Mouse (Mus musculus): ENCODE results near the gene Plpp1. TPM values are rescaled to one million over a fixed set of nuclear protein-coding genes. Genes with fewer than 3 reads are reported as not detected.

Plpp1 gene
- total RNA-seq, 2 experiments from 2014 or later = 26.8 to 27.4 TPM

GRCm38 (mm10) chr13:112760538-112760881 is 40.1 kb upstream of the Plpp1 start:
- intact Hi-C loops (cut with DNase I) = no loop called here
- no peak overlapping the region for H3K27ac ChIP-seq
- DNase-seq (ENCODE audit: extremely low spot score in 1 of 2, low spot score in 2 of 2) = no peak
- TF ChIP-seq CTCF (IDR thresholded peaks at IDR 0.05) = no peak
- H3K4me3 ChIP-seq = no peak overlapping the region

DNA sequence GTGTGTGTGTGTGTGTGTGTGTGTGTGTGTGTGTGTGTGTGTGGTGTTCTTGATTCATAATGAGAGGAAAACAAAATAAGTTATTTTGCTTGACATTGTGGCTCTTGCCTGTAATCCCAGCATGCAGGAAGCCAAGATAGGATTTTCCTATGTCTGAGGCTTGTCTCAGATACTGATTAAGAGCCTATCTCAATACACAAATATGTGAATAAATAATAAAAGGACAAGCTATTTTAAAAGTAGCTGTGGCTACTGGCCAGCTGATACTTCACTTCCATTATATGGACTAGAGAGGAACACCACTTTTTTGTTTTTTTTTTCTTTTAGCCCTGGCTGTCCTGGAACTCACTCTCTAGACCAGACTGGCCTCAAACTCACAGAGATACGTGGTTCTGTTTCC is 38.8 kb upstream of the Plpp1 start:
- intact Hi-C loops (cut with DNase I) = no loop called here
- Histone ChIP-seq H3K27ac (no peak overlapping the region), H3K4me3 (no peak overlapping the region)
- TF ChIP-seq CTCF (IDR thresholded peaks at IDR 0.05) = no peak
- no peak for DNase-seq (ENCODE audit: extremely low spot score in 1 of 2, low spot score in 2 of 2)

GRCm38 (mm10) chr13:112762548-112762947 is 38.0 kb upstream of the Plpp1 start:
- intact Hi-C loops (cut with DNase I) = no loop called here
- no peak overlapping the region for H3K4me3 ChIP-seq
- no peak overlapping the region for H3K27ac ChIP-seq
- TF ChIP-seq CTCF (IDR thresholded peaks at IDR 0.05) = no peak
- no peak for DNase-seq (ENCODE audit: extremely low spot score in 1 of 2, low spot score in 2 of 2)

DNA sequence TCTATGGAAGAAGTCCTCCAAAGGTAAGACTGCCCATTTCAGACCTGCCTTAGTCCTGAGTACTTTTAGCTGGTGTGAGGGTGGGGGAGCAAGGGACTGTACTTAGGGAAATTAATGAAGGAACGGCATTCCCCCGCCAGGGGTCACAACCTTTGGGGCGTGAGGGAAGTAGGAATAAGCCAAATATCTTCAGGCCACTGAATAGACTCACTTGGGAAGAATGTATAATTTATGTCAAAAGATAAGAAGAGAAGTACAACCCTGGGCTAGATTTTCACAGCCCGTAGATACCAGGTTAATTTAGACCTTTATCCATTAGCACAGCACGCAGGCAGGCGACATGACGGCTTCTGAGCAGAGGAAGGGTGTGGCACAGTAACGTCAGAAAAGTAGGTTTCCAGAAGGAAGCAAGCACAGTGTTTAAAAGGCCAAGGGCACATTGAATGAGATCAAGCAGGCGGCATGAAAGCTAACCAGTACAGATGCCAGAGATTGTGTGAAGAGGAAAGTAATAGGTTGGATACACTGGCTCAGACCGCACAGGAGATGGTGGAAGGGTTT is 37.0 kb upstream of the Plpp1 start:
- no peak overlapping the region; the same call in 1 of the 2 replicates for H3K27ac ChIP-seq
- no peak for DNase-seq (ENCODE audit: extremely low spot score in 1 of 2, low spot score in 2 of 2)
- no peak overlapping the region for H3K4me3 ChIP-seq
- intact Hi-C loops (cut with DNase I) = no loop called here
- no peak for TF ChIP-seq CTCF (IDR thresholded peaks at IDR 0.05)

- intact Hi-C loops (cut with DNase I) = no loop called here
- H3K4me3 ChIP-seq = no peak overlapping the region
- no peak for DNase-seq (ENCODE audit: extremely low spot score in 1 of 2, low spot score in 2 of 2)
- TF ChIP-seq CTCF (IDR thresholded peaks at IDR 0.05) = no peak
- H3K27ac ChIP-seq = no peak overlapping the region; the same call in 1 of the 2 replicates
These were observed 36.0 kb upstream of the Plpp1 start for GRCm38 (mm10) chr13:112764556-112764955.

DNA sequence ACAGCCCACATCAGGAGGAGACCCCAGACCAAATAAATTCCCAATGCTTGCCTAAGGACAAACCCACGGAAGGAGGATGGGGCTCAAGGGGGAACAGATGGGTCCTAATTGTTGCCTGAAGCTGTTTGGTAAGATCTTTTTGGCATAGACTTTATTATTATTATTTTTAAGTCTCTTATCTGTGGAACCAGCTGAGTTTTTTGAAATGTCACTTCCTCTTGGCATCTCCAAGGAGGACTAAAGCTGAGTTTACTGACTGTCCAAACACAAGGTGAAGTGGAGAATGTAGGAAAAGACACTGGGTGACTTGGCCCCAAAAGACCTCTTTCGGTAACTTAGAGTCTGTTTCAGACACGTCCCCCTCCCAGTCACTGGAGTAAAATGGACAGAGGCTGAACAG is 34.9 kb upstream of the Plpp1 start:
- DNase-seq (ENCODE audit: extremely low spot score in 1 of 2, low spot score in 2 of 2) = no peak
- intact Hi-C loops (cut with DNase I) = no loop called here
- Histone ChIP-seq H3K27ac (no peak overlapping the region), H3K4me3 (no peak overlapping the region)
- TF ChIP-seq CTCF (IDR thresholded peaks at IDR 0.05) = no peak

DNA sequence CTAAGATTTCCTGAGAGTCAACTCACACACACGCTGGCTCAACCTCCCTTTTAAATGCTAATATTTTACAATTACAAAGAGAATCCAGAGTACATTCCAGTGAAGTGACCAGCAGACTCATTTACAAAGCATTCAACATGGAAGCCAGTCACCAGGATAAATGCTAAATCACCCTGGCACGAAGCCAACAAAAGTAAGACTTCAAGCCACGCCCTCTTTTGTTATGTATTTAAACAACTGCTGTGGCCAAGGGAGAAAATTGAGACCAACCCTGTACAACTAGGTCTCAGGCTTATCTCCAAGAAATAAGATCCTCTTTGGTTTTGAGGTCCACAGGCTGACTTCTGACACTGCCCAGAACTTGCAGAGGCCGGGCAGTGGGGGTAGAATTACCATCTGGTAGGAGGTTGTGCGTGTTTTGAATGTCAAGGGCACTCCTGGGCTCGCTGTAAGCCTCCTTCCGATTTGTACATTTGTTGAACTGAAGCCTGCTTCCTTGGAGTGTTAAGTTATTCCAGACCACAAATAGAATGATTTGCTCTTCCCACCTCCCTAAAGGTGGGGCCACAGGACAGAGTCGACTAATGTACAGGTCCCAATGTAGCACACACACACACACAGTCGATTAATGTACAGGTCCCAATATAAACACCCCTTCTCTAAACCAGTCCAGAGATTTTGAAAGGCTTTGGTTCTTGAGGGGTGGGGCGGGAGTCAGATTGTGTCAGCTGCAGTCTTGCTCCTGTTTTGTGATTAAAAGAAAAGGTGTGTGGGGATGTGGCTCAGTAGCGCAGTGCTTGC is 29.9 kb upstream of the Plpp1 start:
- no peak for TF ChIP-seq CTCF (IDR thresholded peaks at IDR 0.05)
- intact Hi-C loops (cut with DNase I) = no loop called here
- Histone ChIP-seq H3K27ac (no peak overlapping the region), H3K4me3 (no peak overlapping the region)
- DNase-seq (ENCODE audit: extremely low spot score in 1 of 2, low spot score in 2 of 2) = no peak

GRCm38 (mm10) chr13:112771447-112772208 is 29.0 kb upstream of the Plpp1 start:
- no peak for TF ChIP-seq CTCF (IDR thresholded peaks at IDR 0.05)

GRCm38 (mm10) chr13:112772252-112772651 is 28.3 kb upstream of the Plpp1 start:
- Histone ChIP-seq H3K27ac (no peak overlapping the region), H3K4me3 (no peak overlapping the region)
- DNase-seq (ENCODE audit: extremely low spot score in 1 of 2, low spot score in 2 of 2) = no peak
- no peak; the same call in 1 of the 2 replicates for TF ChIP-seq CTCF (IDR thresholded peaks at IDR 0.05)
- intact Hi-C loops (cut with DNase I) = no loop called here

More at GRCm38 (mm10) chr13:112771447-112772208, 29.0 kb upstream of the Plpp1 start:
- intact Hi-C loops (cut with DNase I) = no loop called here
- Histone ChIP-seq H3K27ac (no peak overlapping the region), H3K4me3 (no peak overlapping the region)
- DNase-seq (ENCODE audit: extremely low spot score in 1 of 2, low spot score in 2 of 2) = no peak

GRCm38 (mm10) chr13:112772861-112773260 is 27.7 kb upstream of the Plpp1 start:
- no peak for DNase-seq (ENCODE audit: extremely low spot score in 1 of 2, low spot score in 2 of 2)
- intact Hi-C loops (cut with DNase I) = no loop called here
- TF ChIP-seq CTCF (IDR thresholded peaks at IDR 0.05) = no peak
- H3K27ac ChIP-seq = no peak overlapping the region
- H3K4me3 ChIP-seq = no peak overlapping the region

DNA sequence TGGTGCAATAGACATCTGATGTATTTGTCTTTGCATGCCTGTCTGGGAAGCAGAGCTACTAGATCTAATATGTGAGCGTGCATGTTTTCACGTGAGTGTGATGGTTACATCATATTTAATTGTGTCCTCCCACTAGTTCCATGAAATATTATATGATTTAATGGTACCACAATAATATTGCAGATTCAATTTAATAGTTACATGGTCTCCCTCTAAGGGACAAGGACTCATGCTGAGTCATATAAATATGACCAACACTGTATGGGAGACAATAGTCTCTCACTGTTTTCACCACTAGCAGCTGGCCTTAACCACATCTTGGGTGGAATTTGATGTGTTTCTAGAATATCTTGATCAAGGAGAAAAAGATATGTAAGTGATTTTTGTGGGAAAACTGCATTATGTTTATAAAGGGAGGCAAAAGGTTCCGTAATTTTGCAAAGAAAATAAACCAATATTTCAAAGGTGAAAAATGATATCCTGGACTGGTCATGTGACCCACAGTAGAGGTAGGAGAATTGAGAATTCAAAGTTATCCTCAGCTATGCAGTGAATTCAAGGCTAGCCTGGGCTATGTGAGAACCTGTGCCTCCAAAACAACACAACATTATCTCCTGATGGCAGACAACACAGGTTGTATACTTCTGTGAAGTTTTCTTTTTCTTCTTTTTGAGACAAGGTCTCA is 26.5 kb upstream of the Plpp1 start:
- Histone ChIP-seq H3K27ac (no peak overlapping the region), H3K4me3 (no peak overlapping the region)
- no peak for DNase-seq (ENCODE audit: extremely low spot score in 1 of 2, low spot score in 2 of 2)
- TF ChIP-seq CTCF (IDR thresholded peaks at IDR 0.05) = no peak
- intact Hi-C loops (cut with DNase I) = no loop called here

GRCm38 (mm10) chr13:112775856-112776255 is 24.7 kb upstream of the Plpp1 start:
- TF ChIP-seq CTCF (IDR thresholded peaks at IDR 0.05) = no peak
- H3K4me3 ChIP-seq = no peak overlapping the region
- DNase-seq (ENCODE audit: extremely low spot score in 1 of 2, low spot score in 2 of 2) = no peak
- intact Hi-C loops (cut with DNase I) = no loop called here
- no peak overlapping the region for H3K27ac ChIP-seq

Data from left cerebral cortex, adult 2 months (tissue).